In the genomic region with DNA sequence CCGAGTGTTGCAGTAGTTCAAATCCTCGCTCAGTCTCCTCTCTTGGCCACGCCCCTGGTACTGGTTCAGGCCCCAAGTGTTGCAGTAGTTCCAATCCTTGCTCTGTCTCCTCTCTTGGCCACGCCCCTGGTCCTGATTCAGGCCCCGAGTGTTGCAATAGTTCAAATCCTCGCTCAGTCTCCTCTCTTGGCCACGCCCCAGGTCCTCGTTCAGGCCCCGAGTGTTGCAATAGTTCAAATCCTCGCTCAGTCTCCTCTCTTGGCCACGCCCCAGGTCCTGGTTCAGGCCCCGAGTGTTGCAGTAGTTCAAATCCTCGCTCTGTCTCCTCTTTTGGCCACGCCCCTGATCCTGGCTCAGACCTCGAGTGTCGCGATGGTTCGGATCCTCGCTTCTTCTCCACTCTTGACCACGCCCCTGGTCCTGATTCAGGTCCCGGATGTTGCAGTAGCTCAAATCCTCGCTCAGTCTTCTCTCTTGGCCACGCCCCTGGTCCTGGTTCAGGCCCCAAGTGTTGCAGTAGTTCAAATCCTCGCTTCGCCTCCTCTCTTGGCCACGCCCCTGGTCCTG, we compare ENCODE assay signal across 8 mouse cellular contexts. TPM values are rescaled to one million over a fixed set of nuclear protein-coding genes. Genes with fewer than 3 reads are reported as not detected.
DNase-seq lines count a peak whose midpoint lies in the region; ATAC-seq and TF ChIP-seq lines count a peak whose summit lies in the region.

No protein-coding gene starts in this region.

- H3K27me3 ChIP-seq in forebrain, postnatal 0 days (ENCODE audit: insufficient read depth, low read length) = no peaks in the 10 kb centered on the region
- H3K27me3 ChIP-seq in limb, embryonic 13.5 days = peaks cover 16% of the 10 kb centered on the region
- H3K27me3 ChIP-seq in midbrain, embryonic 15.5 days (replicated peaks) = peaks cover 7% of the 10 kb centered on the region; the same call in 1 of the 2 replicates

- no peak overlapping the region for H3K9ac ChIP-seq in forebrain, postnatal 0 days
- no peak overlapping the region for H3K9ac ChIP-seq in limb, embryonic 13.5 days
- no peak overlapping the region for H3K9ac ChIP-seq in midbrain, embryonic 15.5 days

- H3K4me3 ChIP-seq in forebrain, postnatal 0 days (ENCODE audit: low read depth, low read length) = peak overlapping the region; percentile 27; the same call in 1 of the 2 replicates
- H3K4me3 ChIP-seq in limb, embryonic 13.5 days = peak overlapping the region; percentile 41
- no peak overlapping the region for H3K4me3 ChIP-seq in midbrain, embryonic 15.5 days

- H3K4me2 ChIP-seq in forebrain, postnatal 0 days (ENCODE audit: low read depth) = peak overlapping the region; percentile 50
- H3K4me2 ChIP-seq in limb, embryonic 13.5 days (replicated peaks) = peak overlapping the region; percentile 59
- H3K4me2 ChIP-seq in midbrain, embryonic 15.5 days = peak overlapping the region; percentile 53

- no peaks in the 10 kb centered on the region for H3K9me3 ChIP-seq in forebrain, postnatal 0 days (ENCODE audit: low read length)
- no peaks in the 10 kb centered on the region for H3K9me3 ChIP-seq in limb, embryonic 13.5 days
- H3K9me3 ChIP-seq in midbrain, embryonic 15.5 days = no peaks in the 10 kb centered on the region

- no peak for ATAC-seq in forebrain, postnatal 0 days
- no peak for ATAC-seq in limb, embryonic 13.5 days (ENCODE audit: low FRiP score, low read depth)
- ATAC-seq in midbrain, embryonic 15.5 days (replicated peaks) = no peak

- DNase-seq in ovary, postnatal 14 days (ENCODE audit: low spot score) = peak; percentile 10
- no peak for DNase-seq in ovary, postnatal 36 days (ENCODE audit: low spot score)
- DNase-seq in forebrain, postnatal 0 days = no peak
- no peak for DNase-seq in adrenal gland, postnatal 25 days
- DNase-seq in thymus, postnatal 36 days = no peak
- DNase-seq in cerebellum, adult 11-12 months = no peak

- WGBS in forebrain, postnatal 0 days = 15% methylated on average over 26 of the region's 26 CpGs
- WGBS in limb, embryonic 13.5 days = 17% methylated on average over 26 of the region's 26 CpGs
- 14% methylated on average over 26 of the region's 26 CpGs for WGBS in midbrain, embryonic 15.5 days

- TF ChIP-seq CTCF in forebrain, postnatal 0 days (IDR thresholded peaks at IDR 0.05; ENCODE audit: low read depth) = no peak

- no peak overlapping the region for H3K27ac ChIP-seq in forebrain, postnatal 0 days (ENCODE audit: low read depth, low read length)
- H3K27ac ChIP-seq in limb, embryonic 13.5 days = no peak overlapping the region
- H3K27ac ChIP-seq in midbrain, embryonic 15.5 days = no peak overlapping the region

- H3K4me1 ChIP-seq in forebrain, postnatal 0 days (ENCODE audit: insufficient read depth) = peaks cover 15% of the 10 kb centered on the region
- H3K4me1 ChIP-seq in limb, embryonic 13.5 days = 0 out of 2 replicates have a peak, but pooled peaks cover 4% of the 10 kb centered on the region
- peaks cover 16% of the 10 kb centered on the region for H3K4me1 ChIP-seq in midbrain, embryonic 15.5 days

- no peaks in the 10 kb centered on the region for H3K36me3 ChIP-seq in forebrain, postnatal 0 days (ENCODE audit: insufficient read depth)
- H3K36me3 ChIP-seq in limb, embryonic 13.5 days = no peaks in the 10 kb centered on the region
- no peaks in the 10 kb centered on the region for H3K36me3 ChIP-seq in midbrain, embryonic 15.5 days (replicated peaks)

RNA-seq across cellular contexts. Expression of a gene that starts 1.6 kb away (rescaled TPM):
- 2.5 and 3.5 TPM in 2 replicates for total RNA-seq in forebrain, postnatal 0 days (2014; rRNA removed)
- 0.75 and 2.3 TPM in 2 replicates for polyA plus RNA-seq in forebrain, postnatal 0 days (2015; fragmentation: Nextera tagmentation; extraction: Ambion mirVana)
- polyA plus RNA-seq in limb, embryonic 13.5 days (2015; fragmentation: Nextera tagmentation; extraction: Ambion mirVana) = 0.46 and 0.51 TPM in 2 replicates
- 4.2 and 5.3 TPM in 2 replicates for polyA plus RNA-seq in midbrain, embryonic 15.5 days (2015; fragmentation: Nextera tagmentation; extraction: Ambion mirVana)
- 0.67 and 2.8 TPM in 2 replicates for total RNA-seq in adrenal gland, postnatal 25 days (2021)

RNA-seq across cellular contexts. Expression of a gene that starts 20.0 kb away (rescaled TPM):
- 1.7 and 6.1 TPM in 2 replicates for total RNA-seq in forebrain, postnatal 0 days (2014; rRNA removed)
- 0.88 and 0.97 TPM in 2 replicates for polyA plus RNA-seq in forebrain, postnatal 0 days (2015; fragmentation: Nextera tagmentation; extraction: Ambion mirVana)
- 1.9 and 2.3 TPM in 2 replicates for polyA plus RNA-seq in limb, embryonic 13.5 days (2015; fragmentation: Nextera tagmentation; extraction: Ambion mirVana)
- polyA plus RNA-seq in midbrain, embryonic 15.5 days (2015; fragmentation: Nextera tagmentation; extraction: Ambion mirVana) = 1.2 and 1.4 TPM in 2 replicates
- 1.1 and 1.6 TPM in 2 replicates for total RNA-seq in adrenal gland, postnatal 25 days (2021)

RNA-seq across cellular contexts. Expression of a gene that starts 25.8 kb away (rescaled TPM):
- total RNA-seq in forebrain, postnatal 0 days (2014; rRNA removed) = 71.2 and 84.1 TPM in 2 replicates
- 97.7 and 100 TPM in 2 replicates for polyA plus RNA-seq in forebrain, postnatal 0 days (2015; fragmentation: Nextera tagmentation; extraction: Ambion mirVana)
- polyA plus RNA-seq in limb, embryonic 13.5 days (2015; fragmentation: Nextera tagmentation; extraction: Ambion mirVana) = 123 and 124 TPM in 2 replicates
- polyA plus RNA-seq in midbrain, embryonic 15.5 days (2015; fragmentation: Nextera tagmentation; extraction: Ambion mirVana) = 91.2 and 95.1 TPM in 2 replicates
- 43.6 and 49.3 TPM in 2 replicates for total RNA-seq in adrenal gland, postnatal 25 days (2021)

RNA-seq across cellular contexts. Expression of a gene that starts 31.8 kb away (rescaled TPM):
- 245 and 253 TPM in 2 replicates for total RNA-seq in forebrain, postnatal 0 days (2014; rRNA removed)
- polyA plus RNA-seq in forebrain, postnatal 0 days (2015; fragmentation: Nextera tagmentation; extraction: Ambion mirVana) = 292 and 338 TPM in 2 replicates
- 270 and 272 TPM in 2 replicates for polyA plus RNA-seq in limb, embryonic 13.5 days (2015; fragmentation: Nextera tagmentation; extraction: Ambion mirVana)
- polyA plus RNA-seq in midbrain, embryonic 15.5 days (2015; fragmentation: Nextera tagmentation; extraction: Ambion mirVana) = 282 and 290 TPM in 2 replicates
- total RNA-seq in adrenal gland, postnatal 25 days (2021) = 176 and 192 TPM in 2 replicates

RNA-seq across cellular contexts. Expression of a gene that starts 36.0 kb away (rescaled TPM):
- 0.23 TPM in 1 of 2 replicates, not detected in the other for total RNA-seq in forebrain, postnatal 0 days (2014; rRNA removed)
- polyA plus RNA-seq in forebrain, postnatal 0 days (2015; fragmentation: Nextera tagmentation; extraction: Ambion mirVana) = 0.67 and 0.82 TPM in 2 replicates
- polyA plus RNA-seq in limb, embryonic 13.5 days (2015; fragmentation: Nextera tagmentation; extraction: Ambion mirVana) = 1.7 and 2.0 TPM in 2 replicates
- polyA plus RNA-seq in midbrain, embryonic 15.5 days (2015; fragmentation: Nextera tagmentation; extraction: Ambion mirVana) = 1.1 and 1.5 TPM in 2 replicates
- total RNA-seq in adrenal gland, postnatal 25 days (2021) = 0.86 and 2.0 TPM in 2 replicates
